Mouse (Mus musculus): ENCODE data around the gene Tubb4a. TPM values are rescaled to one million over a fixed set of nuclear protein-coding genes. Genes with fewer than 3 reads are reported as not detected.
"Not testable (repeated sequence)": the region's sequence is repeated elsewhere in the genome, so short reads cannot be mapped to it uniquely, and the experiment has no call there.

Tubb4a gene
- polyA plus RNA-seq, 1 experiment from 2014 or later, result 17.5 TPM

GRCm38 (mm10) chr17:57063031-57063430 is 24.6 kb downstream of the Tubb4a start:
- WGBS, result 6% methylated on average over 8 of the region's 8 CpGs
- Histone ChIP-seq H3K27me3 (peaks cover 81% of the 10 kb centered on the region), H3K4me3 (no peak overlapping the region), H3K36me3 (no peaks in the 10 kb centered on the region), H3K4me1 (peaks cover 23% of the 10 kb centered on the region), H3K27ac (no peak overlapping the region), H3K9me3 (no peaks in the 10 kb centered on the region), H3K4me2 (replicated peaks) (no peak overlapping the region), H3K9ac (no peak overlapping the region)
- ATAC-seq (ENCODE audit: low FRiP score, low read depth), result no peak

GRCm38 (mm10) chr17:57062548-57062947 is 25.0 kb downstream of the Tubb4a start:
- ATAC-seq (ENCODE audit: low FRiP score, low read depth), result no peak
- under 1% methylated on average over 22 of the region's 22 CpGs for WGBS
- peaks cover 23% of the 10 kb centered on the region for H3K4me1 ChIP-seq
- 0 out of 2 replicates have a peak overlapping the region, but pooled peaks have one; percentile 13 for H3K9ac ChIP-seq
- H3K27ac ChIP-seq, result no peak overlapping the region
- H3K4me2 ChIP-seq (replicated peaks), result peak overlapping the region; percentile 48
- no peaks in the 10 kb centered on the region for H3K36me3 ChIP-seq
- H3K27me3 ChIP-seq, result peaks cover 83% of the 10 kb centered on the region
- no peaks in the 10 kb centered on the region for H3K9me3 ChIP-seq
- peak overlapping the region; percentile 29 for H3K4me3 ChIP-seq

- WGBS, result under 1% methylated on average over 39 of the region's 39 CpGs
- no peak overlapping the region for H3K27ac ChIP-seq
- H3K9ac ChIP-seq, result no peak overlapping the region
- no peaks in the 10 kb centered on the region for H3K9me3 ChIP-seq
- H3K27me3 ChIP-seq, result peaks cover 80% of the 10 kb centered on the region
- ATAC-seq (ENCODE audit: low FRiP score, low read depth), result no peak
- H3K4me1 ChIP-seq, result peaks cover 23% of the 10 kb centered on the region
- peak overlapping the region; percentile 48 for H3K4me2 ChIP-seq (replicated peaks)
- 0 out of 2 replicates have a peak, but pooled peaks cover 2% of the 10 kb centered on the region for H3K36me3 ChIP-seq
- H3K4me3 ChIP-seq, result peak overlapping the region; percentile 29
These were observed 25.5 kb downstream of the Tubb4a start for GRCm38 (mm10) chr17:57062011-57062521.

- Histone ChIP-seq H3K27me3 (peaks cover 71% of the 10 kb centered on the region), H3K4me2 (replicated peaks) (peak overlapping the region; percentile 81), H3K4me3 (peak overlapping the region; percentile 71; the same call in 1 of the 2 replicates), H3K9me3 (no peaks in the 10 kb centered on the region), H3K9ac (no peak overlapping the region), H3K27ac (no peak overlapping the region), H3K36me3 (0 out of 2 replicates have a peak, but pooled peaks cover 2% of the 10 kb centered on the region), H3K4me1 (peaks cover 23% of the 10 kb centered on the region)
- no peak for ATAC-seq (ENCODE audit: low FRiP score, low read depth)
- 41% methylated on average over 10 of the region's 10 CpGs for WGBS
These were observed 26.5 kb downstream of the Tubb4a start for GRCm38 (mm10) chr17:57061069-57061468.

- H3K4me3 ChIP-seq, result peak overlapping the region; percentile 71
- no peaks in the 10 kb centered on the region for H3K9me3 ChIP-seq
- H3K4me2 ChIP-seq (replicated peaks), result peak overlapping the region; percentile 81
- no peak overlapping the region for H3K27ac ChIP-seq
- peaks cover 23% of the 10 kb centered on the region for H3K4me1 ChIP-seq
- 0 out of 2 replicates have a peak, but pooled peaks cover 2% of the 10 kb centered on the region for H3K36me3 ChIP-seq
- WGBS, result under 1% methylated on average over 44 of the region's 44 CpGs
- ATAC-seq (ENCODE audit: low FRiP score, low read depth), result peak; percentile 93
- peaks cover 63% of the 10 kb centered on the region for H3K27me3 ChIP-seq
- H3K9ac ChIP-seq, result no peak overlapping the region
These were observed 27.3 kb downstream of the Tubb4a start for GRCm38 (mm10) chr17:57060231-57060801.

- peaks cover 55% of the 10 kb centered on the region for H3K27me3 ChIP-seq
- peak within 1 kb of the TSS; percentile 81 for H3K4me2 ChIP-seq (replicated peaks)
- peaks cover 23% of the 10 kb centered on the region for H3K4me1 ChIP-seq
- peak within 1 kb of the TSS; percentile 73 for H3K9ac ChIP-seq
- no peak within 1 kb of the TSS for H3K27ac ChIP-seq
- under 1% methylated on average over 38 of the region's 45 CpGs for whole genome bisulfite sequencing
- H3K36me3 ChIP-seq, result peaks cover 8% of the 10 kb centered on the region; the same call in 1 of the 2 replicates
- H3K4me3 ChIP-seq, result peak within 1 kb of the TSS; percentile 71
- ATAC-seq (ENCODE audit: low FRiP score, low read depth), result peak; percentile 76
- H3K9me3 ChIP-seq, result no peaks in the 10 kb centered on the region
These were observed 28.1 kb downstream of the Tubb4a start, which contains the start of gene Slc25a23 for GRCm38 (mm10) chr17:57059486-57059977. TSS of gene Slc25a23 (minus strand) at chr17:57059863.

- 1% methylated on average over 17 of the region's 22 CpGs for WGBS
- ATAC-seq (ENCODE audit: low FRiP score, low read depth), result no peak
- H3K4me1 ChIP-seq, result peaks cover 23% of the 10 kb centered on the region
- no peak within 1 kb of the TSS for H3K27ac ChIP-seq
- H3K36me3 ChIP-seq, result peaks cover 8% of the 10 kb centered on the region; the same call in 1 of the 2 replicates
- H3K27me3 ChIP-seq, result peaks cover 50% of the 10 kb centered on the region
- peak within 1 kb of the TSS; percentile 81 for H3K4me2 ChIP-seq (replicated peaks)
- peak within 1 kb of the TSS; percentile 71 for H3K4me3 ChIP-seq
- H3K9ac ChIP-seq, result peak within 1 kb of the TSS; percentile 73
- H3K9me3 ChIP-seq, result no peaks in the 10 kb centered on the region
These were observed 28.6 kb downstream of the Tubb4a start, which contains the start of gene Crb3 for GRCm38 (mm10) chr17:57058891-57059485. TSS of gene Crb3 (plus strand) at chr17:57059105.

- Histone ChIP-seq H3K27ac (no peak overlapping the region), H3K4me2 (replicated peaks) (no peak overlapping the region), H3K4me3 (no peak overlapping the region), H3K27me3 (peaks cover 24% of the 10 kb centered on the region), H3K36me3 (peaks cover 27% of the 10 kb centered on the region), H3K9ac (no peak overlapping the region), H3K4me1 (peaks cover 13% of the 10 kb centered on the region), H3K9me3 (no peaks in the 10 kb centered on the region)
- no peak for ATAC-seq (ENCODE audit: low FRiP score, low read depth)
- WGBS, result 86% methylated on average over 3 of the region's 3 CpGs
These were observed 31.3 kb downstream of the Tubb4a start for GRCm38 (mm10) chr17:57056246-57056645.

GRCm38 (mm10) chr17:57051679-57052078 is 35.9 kb downstream of the Tubb4a start:
- peaks cover 24% of the 10 kb centered on the region for H3K36me3 ChIP-seq
- not testable (repeated sequence) for ATAC-seq (ENCODE audit: low FRiP score, low read depth); H3K27ac ChIP-seq; H3K4me1 ChIP-seq; H3K9me3 ChIP-seq; H3K9ac ChIP-seq; H3K27me3 ChIP-seq; H3K4me2 ChIP-seq (replicated peaks); H3K4me3 ChIP-seq
- 82% methylated on average over 4 of the region's 4 CpGs for WGBS

GRCm38 (mm10) chr17:57048816-57049215 is 38.8 kb downstream of the Tubb4a start:
- Histone ChIP-seq H3K9me3 (no peaks in the 10 kb centered on the region), H3K9ac (no peak overlapping the region), H3K4me2 (replicated peaks) (no peak overlapping the region), H3K36me3 (peaks cover 18% of the 10 kb centered on the region), H3K4me1 (no peaks in the 10 kb centered on the region), H3K27ac (no peak overlapping the region), H3K4me3 (no peak overlapping the region), H3K27me3 (no peaks in the 10 kb centered on the region)
- ATAC-seq (ENCODE audit: low FRiP score, low read depth), result no peak
- 81% methylated on average over 3 of the region's 3 CpGs for WGBS

- H3K9me3 ChIP-seq, result no peaks in the 10 kb centered on the region
- no peak for ATAC-seq (ENCODE audit: low FRiP score, low read depth)
- 28% methylated on average over 5 of the region's 5 CpGs for WGBS
- no peak overlapping the region for H3K4me3 ChIP-seq
- H3K4me2 ChIP-seq (replicated peaks), result no peak overlapping the region
- no peak overlapping the region for H3K27ac ChIP-seq
- H3K27me3 ChIP-seq, result no peaks in the 10 kb centered on the region
- H3K36me3 ChIP-seq, result peaks cover 4% of the 10 kb centered on the region
- H3K4me1 ChIP-seq, result no peaks in the 10 kb centered on the region
- no peak overlapping the region for H3K9ac ChIP-seq
These were observed 40.2 kb downstream of the Tubb4a start for GRCm38 (mm10) chr17:57047406-57047805.

GRCm38 (mm10) chr17:57041554-57041953 is 46.0 kb downstream of the Tubb4a start, which contains the start of gene Slc25a41:
TSS of gene Slc25a41 (minus strand) at chr17:57041654.
- peaks cover 5% of the 10 kb centered on the region; the same call in 1 of the 2 replicates for H3K9me3 ChIP-seq
- no peak within 1 kb of the TSS; the same call in 1 of the 2 replicates for H3K9ac ChIP-seq
- H3K4me3 ChIP-seq, result no peak within 1 kb of the TSS
- WGBS, result 76% methylated on average over 8 of the region's 8 CpGs
- peaks cover 27% of the 10 kb centered on the region for H3K27me3 ChIP-seq
- H3K4me2 ChIP-seq (replicated peaks), result no peak within 1 kb of the TSS
- H3K36me3 ChIP-seq, result no peaks in the 10 kb centered on the region
- ATAC-seq (ENCODE audit: low FRiP score, low read depth), result no peak
- no peak within 1 kb of the TSS for H3K27ac ChIP-seq
- H3K4me1 ChIP-seq, result no peaks in the 10 kb centered on the region

Data from limb, embryonic 13.5 days (tissue).